Mouse (Mus musculus): ENCODE data around the gene Timm17a. TPM values are rescaled to one million over a fixed set of nuclear protein-coding genes. Genes with fewer than 3 reads are reported as not detected.
A peak's percentile ranks its signal among the peaks of the same experiment; 100 is the strongest.

The Timm17a gene
- polyA plus RNA-seq, 1 experiment from 2014 or later, result 206 TPM

DNA sequence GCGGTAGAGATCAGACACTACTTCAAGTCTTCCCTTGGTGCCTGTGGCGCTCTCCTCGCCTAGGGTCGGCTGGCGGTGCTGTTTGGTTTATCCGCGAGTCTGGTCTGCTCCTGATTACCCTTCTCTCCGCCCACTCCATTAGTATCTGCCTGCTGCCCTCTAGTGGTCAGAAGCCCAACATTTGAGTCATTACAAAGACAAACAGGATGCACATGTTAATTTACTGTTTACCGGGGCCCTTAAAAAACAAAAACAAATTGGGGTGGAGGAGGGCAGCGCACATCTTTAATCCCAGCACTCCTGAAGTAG lies 54.5 kb downstream of the Timm17a start:
- peak overlapping the region; percentile 48 for H3K4me3 ChIP-seq (ENCODE audit: low read length)
- peak overlapping the region; percentile 53 for H3K4me2 ChIP-seq (replicated peaks; ENCODE audit: low read depth, low read length)
- H3K9ac ChIP-seq (replicated peaks; ENCODE audit: low read length), result peak overlapping the region; percentile 59
- no peaks in the 10 kb centered on the region for H3K27me3 ChIP-seq (ENCODE audit: insufficient read depth, low read length)
- peak overlapping the region; percentile 90 for H3K27ac ChIP-seq (ENCODE audit: low read length)
- under 1% methylated on average over 10 of the region's 10 CpGs for WGBS
- H3K4me1 ChIP-seq (ENCODE audit: insufficient read depth, low read length), result peaks cover 11% of the 10 kb centered on the region; the same call in 1 of the 2 replicates
- ATAC-seq (ENCODE audit: low FRiP score, low TSS enrichment), result peak; percentile 80
- H3K36me3 ChIP-seq (ENCODE audit: insufficient read depth, low read length), result peaks cover 13% of the 10 kb centered on the region
- H3K9me3 ChIP-seq (ENCODE audit: low read length), result no peaks in the 10 kb centered on the region

DNA sequence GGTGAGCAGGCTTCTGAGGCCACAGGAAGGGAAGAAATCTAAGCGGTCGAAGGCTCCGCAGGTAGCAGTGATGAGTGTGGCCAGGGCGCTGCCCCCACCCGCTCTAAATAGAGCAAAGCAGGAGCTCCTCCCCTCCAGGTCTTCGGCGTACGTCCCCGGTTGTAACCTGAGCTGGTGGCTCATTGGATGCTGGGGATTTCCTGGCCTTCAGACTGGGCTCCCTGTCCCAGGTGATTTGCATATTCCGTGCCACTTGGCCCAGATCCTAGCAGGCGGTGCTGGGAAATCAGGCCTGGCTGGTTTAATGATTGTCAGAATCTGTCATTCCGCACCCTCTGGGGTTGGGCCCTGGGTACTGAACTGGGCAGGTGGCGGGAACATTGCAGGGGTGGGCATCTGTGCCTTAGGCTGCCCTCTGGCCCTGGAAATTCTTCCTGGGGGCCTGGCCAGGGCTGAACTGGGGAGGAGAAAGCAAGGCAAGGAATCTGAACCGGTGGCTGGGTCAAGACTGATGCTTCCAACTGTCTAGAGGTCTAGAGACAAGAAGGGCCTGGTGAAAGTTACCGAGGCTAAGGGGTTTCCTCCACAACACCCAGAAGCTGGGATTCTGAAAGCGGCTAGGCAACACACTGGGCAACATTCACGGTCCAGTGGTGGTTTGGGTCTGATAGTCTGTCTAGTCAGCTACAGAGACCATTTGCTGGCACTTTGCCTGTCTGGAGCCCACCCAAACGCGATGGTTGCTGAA lies 55.0 kb downstream of the Timm17a start, which contains the start of gene Elf3:
Elf3 (minus strand) TSS at position 189 of the 748 bp plus-strand sequence.
- Histone ChIP-seq H3K9me3 (ENCODE audit: low read length) (no peaks in the 10 kb centered on the region), H3K4me2 (replicated peaks; ENCODE audit: low read depth, low read length) (peak within 1 kb of the TSS; percentile 53), H3K4me1 (ENCODE audit: insufficient read depth, low read length) (peaks cover 11% of the 10 kb centered on the region; the same call in 1 of the 2 replicates), H3K4me3 (ENCODE audit: low read length) (peak within 1 kb of the TSS; percentile 48), H3K27ac (ENCODE audit: low read length) (peak within 1 kb of the TSS; percentile 90), H3K27me3 (ENCODE audit: insufficient read depth, low read length) (no peaks in the 10 kb centered on the region), H3K36me3 (ENCODE audit: insufficient read depth, low read length) (peaks cover 10% of the 10 kb centered on the region), H3K9ac (replicated peaks; ENCODE audit: low read length) (peak within 1 kb of the TSS; percentile 59)
- ATAC-seq (ENCODE audit: low FRiP score, low TSS enrichment), result peak; percentile 95
- 9% methylated on average over 19 of the region's 19 CpGs for whole genome bisulfite sequencing

DNA sequence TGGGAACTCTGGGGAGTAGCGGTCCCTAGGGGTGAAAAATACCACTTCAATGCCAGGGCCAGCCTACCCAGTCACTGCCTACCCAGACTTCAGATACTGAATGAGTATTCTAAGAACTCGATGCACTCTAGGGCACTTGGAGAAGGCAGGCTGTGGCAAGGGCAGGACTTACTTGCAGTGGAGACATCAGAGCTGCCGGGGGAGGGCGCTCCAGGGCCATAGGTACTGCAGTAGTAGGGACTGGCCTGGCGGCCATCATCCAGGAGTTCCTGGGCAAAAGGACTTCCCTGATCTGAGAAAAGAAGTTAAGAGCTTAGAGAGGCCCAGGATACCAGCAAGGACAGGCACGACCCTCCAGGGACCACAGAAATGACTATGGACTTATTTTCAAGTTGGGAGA lies 57.3 kb downstream of the Timm17a start:
- Histone ChIP-seq H3K27ac (ENCODE audit: low read length) (no peak overlapping the region), H3K27me3 (ENCODE audit: insufficient read depth, low read length) (no peaks in the 10 kb centered on the region), H3K9me3 (ENCODE audit: low read length) (no peaks in the 10 kb centered on the region), H3K4me1 (ENCODE audit: insufficient read depth, low read length) (peaks cover 18% of the 10 kb centered on the region), H3K36me3 (ENCODE audit: insufficient read depth, low read length) (0 out of 2 replicates have a peak, but pooled peaks cover 2% of the 10 kb centered on the region), H3K4me2 (replicated peaks; ENCODE audit: low read depth, low read length) (peak overlapping the region; percentile 53), H3K9ac (replicated peaks; ENCODE audit: low read length) (peak overlapping the region; percentile 23; the same call in 1 of the 2 replicates), H3K4me3 (ENCODE audit: low read length) (peak overlapping the region; percentile 48)
- 85% methylated on average over 6 of the region's 6 CpGs for WGBS
- no peak for ATAC-seq (ENCODE audit: low FRiP score, low TSS enrichment)

- no peak for ATAC-seq (ENCODE audit: low FRiP score, low TSS enrichment)
- Histone ChIP-seq H3K4me3 (ENCODE audit: low read length) (no peak overlapping the region), H3K4me2 (replicated peaks; ENCODE audit: low read depth, low read length) (no peak overlapping the region), H3K4me1 (ENCODE audit: insufficient read depth, low read length) (peaks cover 14% of the 10 kb centered on the region), H3K27ac (ENCODE audit: low read length) (no peak overlapping the region), H3K36me3 (ENCODE audit: insufficient read depth, low read length) (0 out of 2 replicates have a peak, but pooled peaks cover 2% of the 10 kb centered on the region), H3K27me3 (ENCODE audit: insufficient read depth, low read length) (no peaks in the 10 kb centered on the region), H3K9ac (replicated peaks; ENCODE audit: low read length) (no peak overlapping the region), H3K9me3 (ENCODE audit: low read length) (no peaks in the 10 kb centered on the region)
- 20% methylated on average over 4 of the region's 4 CpGs for WGBS
These were observed 60.7 kb downstream of the Timm17a start for GRCm38 (mm10) chr1:135252854-135253253.

DNA sequence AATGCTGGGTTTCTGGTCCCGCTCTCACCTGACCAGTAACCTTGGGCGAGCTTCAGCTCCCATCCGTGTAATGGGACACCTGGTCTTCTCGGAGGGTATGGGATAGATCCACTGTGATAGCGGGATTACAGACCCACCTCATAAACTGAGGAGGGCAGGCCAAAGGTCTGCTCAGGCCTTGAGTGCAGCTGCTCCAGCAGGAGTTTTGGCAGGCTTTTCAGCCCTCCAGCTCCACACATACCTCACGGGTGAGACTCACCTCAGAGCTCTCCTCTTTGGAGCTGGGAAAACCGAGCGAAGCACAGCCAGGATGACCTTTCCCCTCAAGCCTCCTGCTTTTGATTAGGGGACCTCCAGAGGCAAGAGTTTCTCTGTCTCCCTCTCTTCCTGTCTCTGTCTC lies 62.2 kb downstream of the Timm17a start:
- WGBS, result 72% methylated on average over 8 of the region's 8 CpGs
- no peaks in the 10 kb centered on the region for H3K9me3 ChIP-seq (ENCODE audit: low read length)
- no peak overlapping the region for H3K9ac ChIP-seq (replicated peaks; ENCODE audit: low read length)
- no peak for ATAC-seq (ENCODE audit: low FRiP score, low TSS enrichment)
- H3K27me3 ChIP-seq (ENCODE audit: insufficient read depth, low read length), result no peaks in the 10 kb centered on the region
- H3K4me3 ChIP-seq (ENCODE audit: low read length), result no peak overlapping the region
- no peak overlapping the region for H3K27ac ChIP-seq (ENCODE audit: low read length)
- 0 out of 2 replicates have a peak, but pooled peaks cover 2% of the 10 kb centered on the region for H3K36me3 ChIP-seq (ENCODE audit: insufficient read depth, low read length)
- H3K4me2 ChIP-seq (replicated peaks; ENCODE audit: low read depth, low read length), result no peak overlapping the region
- peaks cover 14% of the 10 kb centered on the region for H3K4me1 ChIP-seq (ENCODE audit: insufficient read depth, low read length)

GRCm38 (mm10) chr1:135250706-135251105 lies 62.9 kb downstream of the Timm17a start:
- 73% methylated on average over 2 of the region's 3 CpGs for WGBS
- peaks cover 13% of the 10 kb centered on the region for H3K4me1 ChIP-seq (ENCODE audit: insufficient read depth, low read length)
- H3K4me3 ChIP-seq (ENCODE audit: low read length), result no peak overlapping the region
- H3K27ac ChIP-seq (ENCODE audit: low read length), result no peak overlapping the region
- no peaks in the 10 kb centered on the region for H3K27me3 ChIP-seq (ENCODE audit: insufficient read depth, low read length)
- ATAC-seq (ENCODE audit: low FRiP score, low TSS enrichment), result no peak
- H3K36me3 ChIP-seq (ENCODE audit: insufficient read depth, low read length), result 0 out of 2 replicates have a peak, but pooled peaks cover 2% of the 10 kb centered on the region
- H3K4me2 ChIP-seq (replicated peaks; ENCODE audit: low read depth, low read length), result no peak overlapping the region
- no peak overlapping the region for H3K9ac ChIP-seq (replicated peaks; ENCODE audit: low read length)
- H3K9me3 ChIP-seq (ENCODE audit: low read length), result no peaks in the 10 kb centered on the region

DNA sequence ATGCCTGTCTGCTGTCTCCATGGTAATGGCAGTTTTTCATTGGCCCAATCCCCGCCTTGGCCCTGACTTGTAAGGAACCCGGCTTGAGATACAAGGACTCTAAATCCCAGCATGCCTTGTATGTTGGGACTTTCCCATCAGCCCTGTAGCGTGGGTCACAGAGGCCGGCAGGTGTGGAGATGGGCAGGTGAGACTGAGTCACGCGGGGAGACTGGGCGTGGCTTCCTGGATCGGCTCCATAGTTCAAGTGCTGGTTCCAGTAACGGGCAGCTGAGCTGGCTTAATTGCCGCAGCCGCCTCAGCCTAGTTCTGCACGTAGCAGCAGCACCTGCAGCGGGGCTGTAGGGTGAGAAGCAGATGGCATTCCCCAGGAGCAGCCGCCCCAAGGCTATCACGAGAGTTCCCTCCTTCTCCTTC lies 65.1 kb downstream of the Timm17a start:
- Histone ChIP-seq H3K27me3 (ENCODE audit: insufficient read depth, low read length) (no peaks in the 10 kb centered on the region), H3K4me2 (replicated peaks; ENCODE audit: low read depth, low read length) (peak overlapping the region; percentile 31), H3K27ac (ENCODE audit: low read length) (no peak overlapping the region), H3K4me3 (ENCODE audit: low read length) (peak overlapping the region; percentile 10; the same call in 1 of the 2 replicates), H3K9ac (replicated peaks; ENCODE audit: low read length) (no peak overlapping the region), H3K4me1 (ENCODE audit: insufficient read depth, low read length) (peaks cover 7% of the 10 kb centered on the region), H3K36me3 (ENCODE audit: insufficient read depth, low read length) (no peaks in the 10 kb centered on the region), H3K9me3 (ENCODE audit: low read length) (no peaks in the 10 kb centered on the region)
- 5% methylated on average over 15 of the region's 15 CpGs for WGBS
- peak; percentile 84 for ATAC-seq (ENCODE audit: low FRiP score, low TSS enrichment)

Other genes starting within 250 kb of the Timm17a start
- gene Lgr6, start 208.5 kb downstream of the Timm17a start, polyA plus RNA-seq (2015; fragmentation: Nextera tagmentation; extraction: Ambion mirVana), result 0.76 and 0.77 TPM in 2 replicates
- gene Ptpn7, start 181.1 kb downstream of the Timm17a start, polyA plus RNA-seq (2015; fragmentation: Nextera tagmentation; extraction: Ambion mirVana), result 0.99 and 1.6 TPM in 2 replicates
- gene Arl8a, start 167.0 kb downstream of the Timm17a start, polyA plus RNA-seq (2015; fragmentation: Nextera tagmentation; extraction: Ambion mirVana), result 42.9 and 46.7 TPM in 2 replicates
- 0.10 TPM in 1 of 2 replicates, not detected in the other for gene Gpr37l1, start 146.1 kb downstream of the Timm17a start, polyA plus RNA-seq (2015; fragmentation: Nextera tagmentation; extraction: Ambion mirVana)
- 41.8 and 44.1 TPM in 2 replicates for gene Elf3, start 55.2 kb downstream of the Timm17a start, polyA plus RNA-seq (2015; fragmentation: Nextera tagmentation; extraction: Ambion mirVana)
- 89.8 and 91.8 TPM in 2 replicates for gene Rnpep, start 29.7 kb downstream of the Timm17a start, polyA plus RNA-seq (2015; fragmentation: Nextera tagmentation; extraction: Ambion mirVana)
- gene Lmod1, start 11.0 kb upstream of the Timm17a start, polyA plus RNA-seq (2015; fragmentation: Nextera tagmentation; extraction: Ambion mirVana), result 1.8 and 2.9 TPM in 2 replicates
- gene Shisa4, start 61.5 kb upstream of the Timm17a start, polyA plus RNA-seq (2015; fragmentation: Nextera tagmentation; extraction: Ambion mirVana), result 47.1 and 50.8 TPM in 2 replicates
- gene Ipo9, start 116.7 kb upstream of the Timm17a start, polyA plus RNA-seq (2015; fragmentation: Nextera tagmentation; extraction: Ambion mirVana), result 130 and 139 TPM in 2 replicates